Comparison of ENCODE assay signal across 11 mouse cellular contexts in the genomic region with DNA sequence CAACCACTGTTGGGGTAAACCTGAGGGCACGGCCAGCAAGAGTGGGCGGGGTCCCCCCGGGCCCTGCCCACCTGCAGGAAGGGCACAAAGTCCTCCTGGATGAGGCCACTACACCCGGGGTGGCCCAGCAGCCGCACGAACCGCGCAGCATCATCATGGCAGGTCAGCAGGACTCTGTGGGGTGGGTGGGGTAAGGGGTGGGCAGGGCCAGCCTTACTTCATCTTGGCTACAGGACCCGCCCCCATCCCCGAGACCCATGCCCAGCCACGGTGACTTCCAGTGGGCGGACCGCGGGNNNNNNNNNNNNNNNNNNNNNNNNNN. TPM values are rescaled to one million over a fixed set of nuclear protein-coding genes. Genes with fewer than 3 reads are reported as not detected.
DNase-seq lines count a peak whose midpoint lies in the region; ATAC-seq lines count a peak whose summit lies in the region.
"Had no signal": no experiment of that assay in that cellular context is flagged by ENCODE, and none has a peak within 500 bp of the region (broad histone marks: within the 10 kb centered on the region; RNA-seq: fewer than 3 reads in every experiment).

No protein-coding gene starts in this region.

- H3K4me2 ChIP-seq in hindbrain, embryonic 15.5 days = peak overlapping the region; percentile 26
- no peak overlapping the region for H3K4me2 ChIP-seq in midbrain, embryonic 14.5 days (ENCODE audit: low read length)

- no peak overlapping the region for H3K9ac ChIP-seq in hindbrain, embryonic 15.5 days
- H3K9ac ChIP-seq in midbrain, embryonic 14.5 days (replicated peaks; ENCODE audit: low read length) = no peak overlapping the region

- H3K4me1 ChIP-seq in hindbrain, embryonic 15.5 days (replicated peaks) = no peaks in the 10 kb centered on the region
- H3K4me1 ChIP-seq in midbrain, embryonic 14.5 days (ENCODE audit: control insufficient read depth, insufficient read depth, low read length) = no peaks in the 10 kb centered on the region

- peak overlapping the region; percentile 34; the same call in 1 of the 2 replicates for H3K27ac ChIP-seq in hindbrain, embryonic 15.5 days (replicated peaks)
- no peak overlapping the region for H3K27ac ChIP-seq in midbrain, embryonic 14.5 days (replicated peaks; ENCODE audit: low read depth, low read length)

- no peaks in the 10 kb centered on the region for H3K27me3 ChIP-seq in hindbrain, embryonic 15.5 days
- no peaks in the 10 kb centered on the region for H3K27me3 ChIP-seq in midbrain, embryonic 14.5 days (ENCODE audit: control insufficient read depth, insufficient read depth, low read length)

- peak overlapping the region; percentile 18; the same call in 1 of the 2 replicates for H3K4me3 ChIP-seq in hindbrain, embryonic 15.5 days
- H3K4me3 ChIP-seq in midbrain, embryonic 14.5 days (replicated peaks; ENCODE audit: low read depth, low read length) = no peak overlapping the region

- H3K36me3 ChIP-seq in hindbrain, embryonic 15.5 days = peaks cover 33% of the 10 kb centered on the region
- H3K36me3 ChIP-seq in midbrain, embryonic 14.5 days (ENCODE audit: control insufficient read depth, insufficient read depth, low read length) = peaks cover 36% of the 10 kb centered on the region

- DNase-seq in cerebellum, adult 11 months = no peak
- DNase-seq in left cerebral cortex, postnatal 4 days = peak; percentile 22
- no peak for DNase-seq in left cerebral cortex, adult 18-20 months (ENCODE audit: low spot score in 2 of 2)
- peak; percentile 3 for DNase-seq in midbrain, embryonic 14.5 days
- no peak for DNase-seq in frontal cortex, postnatal 14 days (ENCODE audit: low spot score in 2 of 2)

- 76% methylated on average over 14 of the region's 14 CpGs for WGBS in hindbrain, embryonic 15.5 days
- 79% methylated on average over 14 of the region's 14 CpGs for WGBS in midbrain, embryonic 14.5 days

- peaks cover 10% of the 10 kb centered on the region; the same call in 1 of the 2 replicates for H3K9me3 ChIP-seq in hindbrain, embryonic 15.5 days
- peaks cover 32% of the 10 kb centered on the region for H3K9me3 ChIP-seq in midbrain, embryonic 14.5 days (ENCODE audit: control insufficient read depth, low read length)

- ATAC-seq in cerebellum, adult (ENCODE audit: insufficient number of reproducible peaks, low FRiP score, low TSS enrichment) = peak; percentile 50; the same call in 1 of the 2 replicates
- ATAC-seq in hindbrain, embryonic 15.5 days (ENCODE audit: low FRiP score, low read depth) = peak; percentile 82
- ATAC-seq in midbrain, embryonic 14.5 days (ENCODE audit: low FRiP score, low TSS enrichment) = no peak; the same call in 1 of the 2 replicates
- no peak for ATAC-seq in inflammation-experienced regulatory T-cells, adult 6 months

- intact Hi-C loops in left cerebral cortex, postnatal 4 days (cut with DNase I) = loop anchor here (1.0 kb wide), 1 partner anchor 36 kb away; a partner anchor contains a TSS

RNA-seq across cellular contexts. Expression of a gene that starts 36.0 kb away (rescaled TPM):
- 100 to 1,000 TPM; 123 to 127 TPM for total RNA-seq in left cerebral cortex, postnatal 4 days (2021)
- total RNA-seq in left cerebral cortex, adult 18-20 months (2021) = 100 to 1,000 TPM in 1 of 2 experiments, 10 to 100 TPM in 1; 98.8 to 107 TPM
- polyA plus RNA-seq in hindbrain, embryonic 15.5 days (2015; fragmentation: Nextera tagmentation; extraction: Ambion mirVana) = 152 and 180 TPM in 2 replicates
- polyA plus RNA-seq in midbrain, embryonic 14.5 days (2014; fragmentation: Nextera tagmentation; extraction: Ambion mirVana) = 158 and 162 TPM in 2 replicates
- polyA plus RNA-seq in inflammation-experienced regulatory T-cells, adult 6 months (2017; shearing (Covaris generic)) = 10 to 100 TPM; 12.6 to 23.4 (median 13.9) TPM

RNA-seq across cellular contexts. Expression of a gene that starts 52.9 kb away (rescaled TPM):
- total RNA-seq in left cerebral cortex, postnatal 4 days (2021) = not detected
- total RNA-seq in left cerebral cortex, adult 18-20 months (2021) = not detected
- polyA plus RNA-seq in hindbrain, embryonic 15.5 days (2015; fragmentation: Nextera tagmentation; extraction: Ambion mirVana) = not detected in 2 replicates
- polyA plus RNA-seq in midbrain, embryonic 14.5 days (2014; fragmentation: Nextera tagmentation; extraction: Ambion mirVana) = not detected in 2 replicates
- not detected for polyA plus RNA-seq in inflammation-experienced regulatory T-cells, adult 6 months (2017; shearing (Covaris generic))
- total RNA-seq: layer of hippocampus, postnatal 25 days had no signal
- polyA plus RNA-seq: cortical plate, adult 2 months; stomach, embryonic 14.5 days had no signal

Comparison
In these comparisons a context has a peak if more than half of its experiments do, and no peak if none do; other contexts are left out.
1. DNase-seq: peak in left cerebral cortex, postnatal 4 days (single experiment) and midbrain, embryonic 14.5 days (single experiment); none in cerebellum, adult 11 months (single experiment), left cerebral cortex, adult 18-20 months (0 of 2) and frontal cortex, postnatal 14 days (0 of 2).
2. ATAC-seq: peak in cerebellum, adult (single experiment) and hindbrain, embryonic 15.5 days (single experiment); none in midbrain, embryonic 14.5 days (single experiment) and inflammation-experienced regulatory T-cells, adult 6 months (single experiment).